Mouse (Mus musculus) cerebellum, adult 2 months (tissue): Measurements from ENCODE around the gene Naip1.
"Not testable (repeated sequence)": the region's sequence is repeated elsewhere in the genome, so short reads cannot be mapped to it uniquely, and the experiment has no call there.

ENCODE experiments used
- CTCF ChIP-seq: fragments of 200-500 bp; IDR thresholded peaks from 2 replicates; pipeline ENCODE4 v1.5.1; 2011; ENCODE audit warnings: low read depth, mild to moderate bottlenecking, control low read depth, low read length, moderate library complexity, borderline replicate concordance; ENCODE audit not compliant: insufficient read depth
- POLR2A ChIP-seq: fragments of 200-500 bp; IDR thresholded peaks from 2 replicates; pipeline ENCODE4 v1.6.1; 2011; ENCODE audit warnings: low read length, control low read depth, borderline replicate concordance; ENCODE audit not compliant: insufficient read depth

GRCm38 (mm10) chr13:100494370-100494769 is 41.7 kb upstream of the Naip1 start:
- not testable (repeated sequence) for TF ChIP-seq POLR2A
- 0 out of 2 replicates have a peak, but pooled peaks have one; percentile 10 for TF ChIP-seq CTCF
